Mouse (Mus musculus) intestine, embryonic 16.5 days (tissue): ENCODE results near the gene Sppl2b. TPM values are rescaled to one million over a fixed set of nuclear protein-coding genes. Genes with fewer than 3 reads are reported as not detected.

ENCODE experiments used
- ATAC-seq: fragments of 200-750 bp; cut with Nextera tagmentation; 2 replicates; pipeline ENCODE4 v1.8.0; 2017; ENCODE audit warnings: moderate TSS enrichment, moderate library complexity
- H3K27ac ChIP-seq: fragments of 300-500 bp; sonication (generic); 2 replicates; pipeline ENCODE4 v1.5.1; 2014; ENCODE audit warnings: mild to moderate bottlenecking, low read length
- H3K27me3 ChIP-seq: fragments of 300-500 bp; sonication (generic); replicated peaks from 2 replicates; pipeline ENCODE4 v1.6.1; 2014; ENCODE audit warnings: low read length, control low read depth, mixed read lengths; ENCODE audit not compliant: control insufficient read depth, insufficient read depth
- H3K36me3 ChIP-seq: fragments of 300-500 bp; sonication (generic); 2 replicates; pipeline ENCODE4 v1.6.1; 2014; ENCODE audit warnings: low read length, control low read depth; ENCODE audit not compliant: control insufficient read depth, insufficient read depth
- H3K4me1 ChIP-seq: fragments of 300-500 bp; sonication (generic); 2 replicates; pipeline ENCODE4 v1.6.1; 2014; ENCODE audit warnings: low read length, control low read depth, mixed read lengths; ENCODE audit not compliant: control insufficient read depth, insufficient read depth
- H3K4me2 ChIP-seq: fragments of 300-500 bp; sonication (generic); 2 replicates; pipeline ENCODE4 v1.6.1; 2014; ENCODE audit warnings: low read depth, low read length, control low read depth
- H3K4me3 ChIP-seq: fragments of 300-500 bp; sonication (generic); 2 replicates; pipeline ENCODE4 v1.5.1; 2014; ENCODE audit warnings: mild to moderate bottlenecking, low read length
- H3K9ac ChIP-seq: fragments of 300-500 bp; sonication (generic); 2 replicates; pipeline ENCODE4 v1.6.1; 2014; ENCODE audit warnings: low read depth, low read length
- H3K9me3 ChIP-seq: fragments of 300-500 bp; sonication (generic); 2 replicates; pipeline ENCODE4 v1.6.1; 2016; ENCODE audit warnings: low read length, control low read depth; ENCODE audit not compliant: control insufficient read depth
- WGBS: fragments of 180-500 bp; shearing (Covaris S2); extraction: QIAGEN DNeasy Blood & Tissue Kit; methylation state at CpG from one replicate; pipeline ENCODE4 v1.1.7; 2014; 5-methylcytosine and 5-hydroxymethylcytosine counted together
- polyA plus RNA-seq: library from polyadenylated mRNA; unstranded; fragments of >200 nt; fragmentation: Nextera tagmentation; extraction: Ambion mirVana; gene quantifications from 2 replicates; pipeline ENCODE4 v1.2.1, GENCODE M21; 2015

The Sppl2b gene
- polyA plus RNA-seq, 1 experiment from 2014 or later = 36.6 TPM

DNA sequence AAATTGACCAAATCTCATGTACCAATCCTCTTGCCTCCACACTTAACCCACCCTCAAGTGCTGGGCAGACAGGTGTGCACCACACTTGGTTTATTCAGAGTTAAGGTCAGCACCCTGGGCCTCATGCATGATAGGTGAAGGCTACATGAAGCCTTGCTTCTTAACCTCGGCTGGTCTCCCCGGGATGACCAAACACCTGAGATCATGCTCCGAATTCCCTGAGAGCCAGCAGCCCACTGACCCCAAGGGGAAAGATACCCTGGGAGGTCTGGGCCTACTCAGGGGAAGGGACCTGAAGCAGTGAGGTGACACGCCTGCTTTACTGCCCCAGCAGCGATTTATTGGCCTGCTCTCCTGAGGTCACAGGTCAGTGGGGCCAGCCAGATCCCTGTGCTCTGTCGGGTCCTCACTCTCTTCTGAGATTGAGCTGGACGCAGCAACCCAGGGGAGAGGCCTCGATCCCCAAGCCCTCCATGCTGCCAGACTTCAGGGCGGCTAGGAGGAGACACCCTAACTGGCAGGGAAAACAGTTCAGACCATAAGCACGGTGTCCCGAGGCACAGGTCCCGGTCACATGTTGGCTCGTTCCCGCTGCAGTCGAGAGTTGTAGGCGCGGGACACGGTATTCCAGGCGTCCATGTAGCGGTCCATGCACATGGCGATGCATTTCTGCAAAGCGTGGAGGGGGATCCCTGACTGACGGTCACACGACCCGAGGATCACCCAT lies 44.7 kb downstream of the Sppl2b start:
- Histone ChIP-seq H3K36me3 (peaks cover 11% of the 10 kb centered on the region), H3K27me3 (no peaks in the 10 kb centered on the region), H3K9me3 (no peaks in the 10 kb centered on the region), H3K4me1 (peaks cover 15% of the 10 kb centered on the region), H3K4me3 (peak overlapping the region; percentile 76), H3K27ac (peak overlapping the region; percentile 73), H3K9ac (peak overlapping the region; percentile 81), H3K4me2 (peak overlapping the region; percentile 89)
- 10% methylated on average over 25 of the region's 25 CpGs for WGBS
- peak; percentile 1 for ATAC-seq

DNA sequence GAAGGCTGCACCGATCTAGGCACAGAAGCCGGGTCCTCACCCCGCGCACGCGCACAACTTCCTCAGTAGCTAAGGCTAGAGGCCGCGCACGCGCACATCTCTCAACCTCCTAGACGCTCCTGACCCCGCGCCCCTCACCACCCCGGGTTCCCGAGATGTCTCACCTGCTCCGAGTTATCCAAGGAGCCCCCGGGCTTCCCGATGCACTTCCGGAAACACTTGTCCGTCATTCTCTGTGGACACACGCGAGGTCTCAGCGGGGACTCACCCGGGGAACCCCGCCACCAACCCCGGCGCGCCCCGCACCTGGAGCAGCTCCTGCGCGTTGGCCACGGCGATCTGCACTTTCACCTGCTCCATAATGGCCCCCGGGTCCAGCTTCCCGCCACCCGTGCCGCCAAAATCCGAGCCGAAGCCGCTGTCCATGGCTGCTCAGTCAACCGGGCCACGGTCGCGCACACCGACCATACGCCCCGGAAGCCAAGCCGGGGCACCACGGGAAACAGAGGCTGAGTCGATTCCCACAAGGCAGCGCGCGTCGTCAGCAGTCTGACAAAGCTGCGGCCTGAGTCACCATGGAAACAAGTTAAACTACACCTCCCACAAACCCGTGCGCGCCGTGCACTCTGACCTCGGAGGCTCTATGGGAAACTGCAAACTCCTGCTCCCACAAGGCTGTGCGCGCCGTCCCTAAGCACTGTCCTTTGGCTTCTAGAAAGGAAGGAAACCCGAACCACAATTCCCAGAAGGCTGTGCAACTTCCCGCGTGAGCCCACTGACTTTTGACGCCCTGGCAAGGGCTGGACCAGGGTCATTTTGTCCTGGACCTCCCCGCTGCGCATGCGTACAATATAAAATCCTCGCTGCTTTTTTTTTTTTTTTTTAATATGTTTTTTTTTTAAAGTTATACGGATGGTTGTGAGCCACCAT lies 45.5 kb downstream of the Sppl2b start, which contains the start of gene Timm13:
Gene Timm13, minus strand, starts transcription at position 652 of the 930 bp plus-strand sequence.
- Histone ChIP-seq H3K4me2 (peak within 1 kb of the TSS; percentile 89), H3K27ac (peak within 1 kb of the TSS; percentile 79), H3K9ac (peak within 1 kb of the TSS; percentile 81), H3K27me3 (no peaks in the 10 kb centered on the region), H3K36me3 (peaks cover 15% of the 10 kb centered on the region), H3K4me1 (peaks cover 15% of the 10 kb centered on the region), H3K4me3 (peak within 1 kb of the TSS; percentile 76), H3K9me3 (no peaks in the 10 kb centered on the region)
- under 1% methylated on average over 72 of the region's 72 CpGs for WGBS
- peak; percentile 95 for ATAC-seq

DNA sequence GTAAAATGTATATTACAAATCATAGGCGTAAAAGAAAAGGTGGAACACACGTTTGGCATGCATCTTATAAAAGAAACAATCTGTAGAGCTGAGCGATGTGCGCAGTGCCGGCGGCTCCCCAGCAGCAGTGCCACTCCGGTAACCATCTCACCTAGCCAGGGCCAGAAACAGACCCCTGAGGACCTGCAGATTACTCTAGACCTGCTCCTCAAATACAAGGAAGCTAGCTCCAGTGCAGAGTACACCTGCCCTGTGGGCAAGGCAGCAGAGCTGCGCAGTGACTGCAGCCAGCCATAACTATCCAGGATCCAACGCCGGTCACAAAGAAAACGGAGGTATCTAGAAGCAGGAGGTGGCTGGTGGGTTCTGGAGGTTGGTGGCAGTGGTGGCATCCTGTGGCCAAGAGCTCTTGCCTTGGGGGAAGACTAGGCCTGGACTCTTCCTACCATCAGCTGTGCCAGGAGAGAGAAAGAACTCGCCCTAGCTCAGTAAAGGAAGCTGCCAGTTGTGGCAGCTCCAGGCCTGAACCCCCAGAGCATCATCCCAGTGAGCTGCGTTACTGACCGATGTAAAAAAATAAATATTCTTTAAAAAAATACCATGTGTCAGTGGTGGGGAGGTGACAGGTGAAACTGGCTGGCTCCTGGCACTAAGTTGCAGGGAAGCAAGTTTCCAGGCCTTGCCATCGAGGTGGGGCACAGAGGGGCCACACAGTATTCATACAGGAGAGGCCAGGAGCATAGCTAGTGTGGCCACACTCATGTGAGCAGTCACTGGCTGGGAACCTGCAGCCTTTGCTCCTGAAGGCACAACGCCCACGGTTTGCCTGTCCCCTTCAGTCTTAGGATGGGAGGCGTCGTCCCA lies 46.6 kb downstream of the Sppl2b start:
- peaks cover 19% of the 10 kb centered on the region for H3K36me3 ChIP-seq
- peak overlapping the region; percentile 43 for H3K4me2 ChIP-seq
- H3K4me1 ChIP-seq = peaks cover 15% of the 10 kb centered on the region
- H3K4me3 ChIP-seq = peak overlapping the region; percentile 19
- ATAC-seq = no peak
- peak overlapping the region; percentile 79 for H3K27ac ChIP-seq
- peak overlapping the region; percentile 52 for H3K9ac ChIP-seq
- H3K27me3 ChIP-seq = no peaks in the 10 kb centered on the region
- WGBS = 89% methylated on average over 19 of the region's 19 CpGs
- H3K9me3 ChIP-seq = no peaks in the 10 kb centered on the region

DNA sequence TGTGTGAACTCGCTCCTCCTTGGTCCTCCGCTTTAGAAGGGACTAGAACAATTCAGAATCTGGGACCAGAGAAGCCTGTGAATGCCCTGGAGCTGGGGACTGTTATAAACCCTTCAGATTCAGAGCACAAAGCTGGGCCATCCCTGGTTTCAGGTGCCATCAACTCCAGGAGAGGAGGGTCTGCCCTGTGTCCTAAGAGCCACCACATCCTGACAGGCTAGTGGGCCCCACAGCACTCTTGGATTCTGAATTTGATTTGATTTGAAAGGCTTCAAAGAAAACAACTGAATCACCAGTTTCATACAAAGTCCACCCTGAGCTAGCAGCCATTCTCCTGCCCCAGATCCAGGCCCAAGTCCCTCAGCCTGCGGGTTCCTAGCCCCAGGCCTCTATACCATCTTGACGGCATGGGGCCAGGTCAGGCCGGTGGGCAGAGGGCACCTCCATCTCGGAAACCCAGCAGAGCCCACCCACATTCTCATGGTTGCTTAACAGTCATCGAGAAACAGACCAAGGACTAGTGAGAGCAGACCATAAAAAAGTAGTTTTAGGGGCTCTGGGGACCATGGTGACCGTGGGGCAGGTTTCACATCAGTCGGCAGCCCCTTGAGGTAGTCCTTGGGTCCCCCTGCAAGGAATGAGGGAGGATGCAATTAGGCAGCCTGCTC lies 47.3 kb downstream of the Sppl2b start:
- Histone ChIP-seq H3K4me2 (no peak overlapping the region), H3K36me3 (peaks cover 23% of the 10 kb centered on the region), H3K9me3 (no peaks in the 10 kb centered on the region), H3K27ac (no peak overlapping the region), H3K9ac (peak overlapping the region; percentile 52; the same call in 1 of the 2 replicates), H3K27me3 (no peaks in the 10 kb centered on the region), H3K4me3 (no peak overlapping the region), H3K4me1 (peaks cover 15% of the 10 kb centered on the region)
- no peak for ATAC-seq
- 94% methylated on average over 9 of the region's 9 CpGs for WGBS

DNA sequence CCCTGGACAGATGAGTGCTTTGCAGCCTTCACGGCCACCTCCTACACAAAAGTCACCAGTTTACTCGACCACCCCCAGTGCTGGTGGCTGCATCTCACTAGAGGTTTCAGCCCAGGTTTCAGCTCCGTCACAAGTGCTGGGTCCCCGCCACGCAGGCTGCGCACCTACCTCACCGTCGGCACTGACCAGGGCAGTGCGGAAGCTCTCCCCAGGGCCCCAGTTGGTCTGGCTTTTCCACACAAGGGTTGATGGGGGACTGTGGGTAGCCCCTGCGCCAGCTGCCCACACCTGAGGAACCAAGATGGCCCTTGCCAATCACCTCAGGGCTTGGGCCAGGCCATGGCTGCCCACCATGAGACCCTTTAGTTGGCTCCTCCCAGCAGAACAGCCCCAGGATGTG lies 48.2 kb downstream of the Sppl2b start:
- no peaks in the 10 kb centered on the region for H3K9me3 ChIP-seq
- peaks cover 15% of the 10 kb centered on the region for H3K4me1 ChIP-seq
- H3K4me3 ChIP-seq = no peak overlapping the region
- H3K36me3 ChIP-seq = peaks cover 23% of the 10 kb centered on the region
- 94% methylated on average over 10 of the region's 10 CpGs for WGBS
- H3K4me2 ChIP-seq = no peak overlapping the region
- no peaks in the 10 kb centered on the region for H3K27me3 ChIP-seq
- no peak overlapping the region for H3K27ac ChIP-seq
- no peak overlapping the region for H3K9ac ChIP-seq
- no peak for ATAC-seq

DNA sequence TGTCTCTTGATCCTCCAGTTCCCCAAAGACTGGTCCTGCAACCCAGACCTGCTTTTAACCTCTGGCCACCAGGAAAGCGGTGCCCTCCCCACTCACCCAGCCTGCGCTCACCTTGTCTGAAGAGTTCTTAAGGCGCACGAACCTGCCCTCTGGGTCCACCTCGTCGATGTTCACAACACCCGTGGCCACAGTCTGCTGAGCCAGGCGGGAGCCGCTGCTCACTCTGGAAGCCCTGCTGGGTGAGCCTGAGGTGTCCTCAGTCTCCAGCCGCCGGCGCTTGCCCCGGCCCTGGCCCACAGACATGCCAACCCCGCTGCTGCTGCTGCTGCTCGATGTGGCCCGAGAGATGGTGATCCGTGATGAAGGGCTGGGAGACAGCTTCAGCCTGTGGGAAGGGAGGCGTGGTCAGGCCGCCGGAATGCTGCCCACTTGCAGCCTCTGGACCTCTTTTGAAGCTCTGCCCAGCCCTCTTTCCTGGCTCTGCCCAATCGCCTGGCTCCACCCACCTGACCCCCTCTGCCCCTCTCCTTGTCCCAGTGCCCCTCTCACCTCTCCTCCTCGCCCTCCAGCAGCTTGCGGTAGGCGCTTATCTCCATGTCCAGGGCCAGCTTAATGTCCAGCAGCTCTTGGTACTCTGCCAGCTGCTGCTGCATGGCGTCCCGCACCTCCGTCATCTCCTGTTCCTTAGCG lies 49.1 kb downstream of the Sppl2b start:
- 89% methylated on average over 28 of the region's 28 CpGs for WGBS
- H3K36me3 ChIP-seq = peaks cover 26% of the 10 kb centered on the region
- H3K4me2 ChIP-seq = no peak overlapping the region
- no peaks in the 10 kb centered on the region for H3K27me3 ChIP-seq
- H3K9ac ChIP-seq = no peak overlapping the region
- no peak for ATAC-seq
- H3K4me3 ChIP-seq = no peak overlapping the region
- no peaks in the 10 kb centered on the region for H3K9me3 ChIP-seq
- H3K27ac ChIP-seq = no peak overlapping the region
- peaks cover 11% of the 10 kb centered on the region for H3K4me1 ChIP-seq

DNA sequence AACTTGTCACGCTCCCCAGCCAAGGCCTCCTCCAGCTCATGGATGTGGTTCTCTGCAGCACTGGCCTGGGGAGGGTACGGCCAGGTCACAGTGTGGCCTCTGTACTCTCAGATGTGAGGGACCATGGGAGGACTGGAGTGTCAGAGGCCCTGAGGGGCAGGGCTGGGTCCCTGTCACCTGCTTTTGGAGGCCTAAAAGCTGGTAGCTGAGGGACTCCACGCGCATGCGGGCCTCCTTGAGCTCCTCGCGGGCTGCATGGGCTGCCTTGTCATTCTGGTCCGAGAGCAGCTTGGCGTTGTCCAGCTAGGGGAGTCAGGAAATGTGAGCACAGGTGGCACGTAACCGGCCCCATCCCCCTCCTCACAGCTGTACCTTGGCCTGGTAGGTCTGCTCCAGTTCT lies 49.6 kb downstream of the Sppl2b start:
- no peaks in the 10 kb centered on the region for H3K9me3 ChIP-seq
- H3K27ac ChIP-seq = no peak overlapping the region
- H3K9ac ChIP-seq = no peak overlapping the region
- WGBS = 89% methylated on average over 11 of the region's 11 CpGs
- H3K36me3 ChIP-seq = peaks cover 29% of the 10 kb centered on the region
- H3K4me2 ChIP-seq = no peak overlapping the region
- no peaks in the 10 kb centered on the region for H3K27me3 ChIP-seq
- no peak overlapping the region for H3K4me3 ChIP-seq
- ATAC-seq = no peak
- H3K4me1 ChIP-seq = peaks cover 6% of the 10 kb centered on the region

DNA sequence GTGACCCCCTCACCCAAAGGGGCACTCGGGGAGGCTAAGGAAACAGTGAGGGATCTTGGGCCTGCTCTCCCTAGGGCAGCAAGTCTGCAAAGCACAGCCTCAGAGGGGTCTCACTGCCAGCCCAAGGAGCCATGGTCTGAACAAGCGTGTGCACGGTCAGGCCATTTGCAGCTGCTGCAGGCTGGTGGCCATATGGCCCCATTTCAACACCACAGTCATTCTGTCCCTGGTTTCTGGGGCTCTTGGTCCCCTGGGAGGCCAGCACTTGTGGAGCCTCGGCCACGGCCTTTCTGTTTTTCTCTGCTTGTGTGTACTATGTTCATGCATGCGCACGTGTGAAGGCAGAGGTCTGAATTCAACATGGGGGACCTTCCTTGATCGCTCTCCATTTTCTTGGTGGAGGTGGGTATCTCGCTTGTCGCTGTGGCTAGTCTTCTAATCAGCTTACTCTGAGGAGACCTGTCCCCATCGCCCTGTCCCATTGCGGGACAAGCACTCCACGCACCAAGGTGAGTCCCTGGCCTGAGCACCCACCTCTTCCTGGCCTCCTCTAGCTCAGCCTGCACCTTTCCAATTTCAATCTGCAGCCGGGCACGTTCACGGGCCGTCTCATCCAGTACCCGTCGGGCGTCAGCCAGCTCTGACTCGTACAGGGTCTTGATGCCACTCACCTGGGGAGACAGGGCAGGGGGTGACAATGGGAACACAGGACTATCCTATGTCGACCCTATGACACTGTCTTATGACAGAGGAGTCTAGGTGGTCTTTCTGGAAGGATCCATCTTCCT lies 54.5 kb downstream of the Sppl2b start:
- H3K9ac ChIP-seq = no peak overlapping the region
- no peak overlapping the region for H3K4me2 ChIP-seq
- no peak overlapping the region for H3K27ac ChIP-seq
- ATAC-seq = no peak
- H3K4me3 ChIP-seq = no peak overlapping the region
- 93% methylated on average over 22 of the region's 22 CpGs for WGBS
- H3K36me3 ChIP-seq = peaks cover 32% of the 10 kb centered on the region
- H3K27me3 ChIP-seq = no peaks in the 10 kb centered on the region
- peaks cover 11% of the 10 kb centered on the region for H3K4me1 ChIP-seq
- H3K9me3 ChIP-seq = no peaks in the 10 kb centered on the region
